Mouse (Mus musculus) embryonic facial prominence, embryonic 12.5 days (tissue): Measurements from ENCODE around the gene Gm20219. TPM values are rescaled to one million over a fixed set of nuclear protein-coding genes. Genes with fewer than 3 reads are reported as not detected.

Experiments
- ATAC-seq: fragments of 200-750 bp; cut with Nextera tagmentation; 2 replicates; pipeline ENCODE4 v1.8.0; 2017; ENCODE audit not compliant: insufficient number of reproducible peaks, insufficient read depth, low FRiP score, low TSS enrichment
- H3K27ac ChIP-seq: fragments of 300-500 bp; sonication (generic); 2 replicates; pipeline ENCODE4 v1.5.1; 2016; ENCODE audit warnings: mild to moderate bottlenecking
- H3K27me3 ChIP-seq: fragments of 300-500 bp; sonication (generic); 2 replicates; pipeline ENCODE4 v1.6.1; 2016; ENCODE audit warnings: mild to moderate bottlenecking, moderate library complexity
- H3K36me3 ChIP-seq: fragments of 300-500 bp; sonication (generic); 2 replicates; pipeline ENCODE4 v1.6.1; 2016; ENCODE audit warnings: mild to moderate bottlenecking
- H3K4me1 ChIP-seq: fragments of 300-500 bp; sonication (generic); 2 replicates; pipeline ENCODE4 v1.6.1; 2016
- H3K4me2 ChIP-seq: fragments of 300-500 bp; sonication (generic); replicated peaks from 2 replicates; pipeline ENCODE4 v1.6.1; 2016; ENCODE audit warnings: mild to moderate bottlenecking, moderate library complexity
- H3K4me3 ChIP-seq: fragments of 300-500 bp; sonication (generic); 2 replicates; pipeline ENCODE4 v1.5.1; 2016; ENCODE audit warnings: mild to moderate bottlenecking
- H3K9ac ChIP-seq: fragments of 300-500 bp; sonication (generic); 2 replicates; pipeline ENCODE4 v1.6.1; 2016; ENCODE audit warnings: mild to moderate bottlenecking, moderate library complexity
- H3K9me3 ChIP-seq: fragments of 300-500 bp; sonication (generic); 2 replicates; pipeline ENCODE4 v1.6.1; 2016; ENCODE audit warnings: mild to moderate bottlenecking, moderate library complexity
- WGBS: fragments of 180-500 bp; shearing (Covaris S2); methylation state at CpG from one replicate; pipeline ENCODE4 v1.1.7; 2016; 5-methylcytosine and 5-hydroxymethylcytosine counted together
- polyA plus RNA-seq: library from polyadenylated mRNA; unstranded; fragments of >200 nt; fragmentation: Nextera tagmentation; extraction: Ambion mirVana; gene quantifications from 2 replicates; pipeline ENCODE4 v1.2.1, GENCODE M21; 2016

Gm20219 gene
- 1.4 and 1.7 TPM in 2 replicates for polyA plus RNA-seq

GRCm38 (mm10) chr17:56554122-56554551 is at the start of gene Gm20219:
Gm20219 (minus strand) TSS chr17:56554387.
- H3K27me3 ChIP-seq, result no peaks in the 10 kb centered on the region
- no peaks in the 10 kb centered on the region for H3K36me3 ChIP-seq
- H3K4me2 ChIP-seq, result no peak within 1 kb of the TSS
- WGBS, result 74% methylated on average over 20 of the region's 20 CpGs
- no peaks in the 10 kb centered on the region for H3K9me3 ChIP-seq
- H3K4me1 ChIP-seq, result no peaks in the 10 kb centered on the region
- no peak within 1 kb of the TSS for H3K9ac ChIP-seq
- H3K4me3 ChIP-seq, result no peak within 1 kb of the TSS
- no peak for ATAC-seq
- no peak within 1 kb of the TSS for H3K27ac ChIP-seq

- Histone ChIP-seq H3K4me3 (no peak overlapping the region), H3K9ac (no peak overlapping the region), H3K9me3 (no peaks in the 10 kb centered on the region), H3K27ac (no peak overlapping the region), H3K36me3 (peaks cover 85% of the 10 kb centered on the region), H3K4me1 (peaks cover 8% of the 10 kb centered on the region), H3K4me2 (no peak overlapping the region), H3K27me3 (no peaks in the 10 kb centered on the region)
- no peak for ATAC-seq
- WGBS, result 89% methylated on average over 9 of the region's 9 CpGs
These were observed 49.8 kb upstream of the Gm20219 start for GRCm38 (mm10) chr17:56604070-56604380.

- no peak for ATAC-seq
- H3K4me1 ChIP-seq, result peaks cover 2% of the 10 kb centered on the region
- H3K4me2 ChIP-seq, result no peak overlapping the region
- no peak overlapping the region for H3K9ac ChIP-seq
- H3K36me3 ChIP-seq, result peaks cover 85% of the 10 kb centered on the region
- H3K27me3 ChIP-seq, result no peaks in the 10 kb centered on the region
- no peaks in the 10 kb centered on the region for H3K9me3 ChIP-seq
- H3K4me3 ChIP-seq, result no peak overlapping the region
- no peak overlapping the region for H3K27ac ChIP-seq
- WGBS, result 94% methylated on average over 28 of the region's 28 CpGs
These were observed 49.2 kb upstream of the Gm20219 start for GRCm38 (mm10) chr17:56603186-56604069.

GRCm38 (mm10) chr17:56593527-56594271 is 39.5 kb upstream of the Gm20219 start:
- no peaks in the 10 kb centered on the region for H3K4me1 ChIP-seq
- no peak overlapping the region for H3K4me2 ChIP-seq
- no peak overlapping the region for H3K27ac ChIP-seq
- no peak overlapping the region for H3K9ac ChIP-seq
- peaks cover 94% of the 10 kb centered on the region for H3K36me3 ChIP-seq
- WGBS, result 93% methylated on average over 8 of the region's 8 CpGs
- no peaks in the 10 kb centered on the region for H3K9me3 ChIP-seq
- no peaks in the 10 kb centered on the region for H3K27me3 ChIP-seq
- ATAC-seq, result peak; percentile 32; the same call in 1 of the 2 replicates
- H3K4me3 ChIP-seq, result no peak overlapping the region

GRCm38 (mm10) chr17:56592553-56592952 is 38.4 kb upstream of the Gm20219 start:
- no peak for ATAC-seq
- H3K9me3 ChIP-seq, result no peaks in the 10 kb centered on the region
- H3K4me2 ChIP-seq, result no peak overlapping the region
- H3K9ac ChIP-seq, result no peak overlapping the region
- peaks cover 98% of the 10 kb centered on the region for H3K36me3 ChIP-seq
- no peak overlapping the region for H3K27ac ChIP-seq
- H3K4me3 ChIP-seq, result no peak overlapping the region
- H3K4me1 ChIP-seq, result peaks cover 2% of the 10 kb centered on the region
- no peaks in the 10 kb centered on the region for H3K27me3 ChIP-seq

- H3K36me3 ChIP-seq, result peaks cover 75% of the 10 kb centered on the region
- peaks cover 20% of the 10 kb centered on the region for H3K4me1 ChIP-seq
These were observed 34.7 kb upstream of the Gm20219 start for GRCm38 (mm10) chr17:56588921-56589320.

GRCm38 (mm10) chr17:56587773-56588172 is 33.6 kb upstream of the Gm20219 start:
- WGBS, result 86% methylated on average over 1 of the region's 1 CpGs
- Histone ChIP-seq H3K36me3 (peaks cover 68% of the 10 kb centered on the region), H3K4me1 (peaks cover 27% of the 10 kb centered on the region), H3K9me3 (no peaks in the 10 kb centered on the region), H3K4me3 (no peak overlapping the region), H3K4me2 (0 out of 2 replicates have a peak overlapping the region, but pooled peaks have one; percentile 13), H3K27me3 (no peaks in the 10 kb centered on the region), H3K9ac (peak overlapping the region; percentile 0; the same call in 1 of the 2 replicates), H3K27ac (no peak overlapping the region)
- ATAC-seq, result no peak

More at GRCm38 (mm10) chr17:56588921-56589320, 34.7 kb upstream of the Gm20219 start:
- no peak overlapping the region for H3K4me3 ChIP-seq
- no peaks in the 10 kb centered on the region for H3K9me3 ChIP-seq
- H3K27me3 ChIP-seq, result no peaks in the 10 kb centered on the region
- ATAC-seq, result no peak
- no peak overlapping the region for H3K9ac ChIP-seq
- H3K4me2 ChIP-seq, result no peak overlapping the region
- H3K27ac ChIP-seq, result no peak overlapping the region
- 89% methylated on average over 4 of the region's 4 CpGs for WGBS

GRCm38 (mm10) chr17:56585171-56585821 is 31.1 kb upstream of the Gm20219 start:
- under 1% methylated on average over 56 of the region's 61 CpGs for WGBS
- peak overlapping the region; percentile 87 for H3K4me2 ChIP-seq
- no peaks in the 10 kb centered on the region for H3K9me3 ChIP-seq
- peak overlapping the region; percentile 70 for H3K4me3 ChIP-seq
- no peak for ATAC-seq
- no peaks in the 10 kb centered on the region for H3K27me3 ChIP-seq
- H3K27ac ChIP-seq, result peak overlapping the region; percentile 94
- peaks cover 34% of the 10 kb centered on the region for H3K4me1 ChIP-seq
- peaks cover 65% of the 10 kb centered on the region for H3K36me3 ChIP-seq
- H3K9ac ChIP-seq, result peak overlapping the region; percentile 79

- H3K9me3 ChIP-seq, result no peaks in the 10 kb centered on the region
- peak within 1 kb of the TSS; percentile 94 for H3K4me2 ChIP-seq
- peak within 1 kb of the TSS; percentile 79 for H3K9ac ChIP-seq
- H3K4me3 ChIP-seq, result peak within 1 kb of the TSS; percentile 70
- WGBS, result under 1% methylated on average over 85 of the region's 101 CpGs
- ATAC-seq, result peak; percentile 94
- H3K36me3 ChIP-seq, result peaks cover 64% of the 10 kb centered on the region
- H3K4me1 ChIP-seq, result peaks cover 34% of the 10 kb centered on the region
- peak within 1 kb of the TSS; percentile 94 for H3K27ac ChIP-seq
- H3K27me3 ChIP-seq, result no peaks in the 10 kb centered on the region
These were observed 30.3 kb upstream of the Gm20219 start, which contains the start of the genes Safb2 and Safb for GRCm38 (mm10) chr17:56584257-56585130. Safb2 (minus strand) TSS chr17:56584585. Safb (plus strand) TSS chr17:56584825.

- peaks cover 63% of the 10 kb centered on the region for H3K36me3 ChIP-seq
- 2% methylated on average over 33 of the region's 33 CpGs for WGBS
- H3K27ac ChIP-seq, result peak overlapping the region; percentile 93
- H3K4me3 ChIP-seq, result peak overlapping the region; percentile 70
- peak overlapping the region; percentile 94 for H3K4me2 ChIP-seq
- H3K4me1 ChIP-seq, result peaks cover 34% of the 10 kb centered on the region
- H3K9me3 ChIP-seq, result no peaks in the 10 kb centered on the region
- ATAC-seq, result no peak; the same call in 1 of the 2 replicates
- H3K27me3 ChIP-seq, result no peaks in the 10 kb centered on the region
- H3K9ac ChIP-seq, result peak overlapping the region; percentile 79
These were observed 29.5 kb upstream of the Gm20219 start for GRCm38 (mm10) chr17:56583611-56584256.
